Mouse (Mus musculus) right cerebral cortex, postnatal 25 days (tissue): Measurements from ENCODE around the gene Sp3.
"Not testable (repeated sequence)": the region's sequence is repeated elsewhere in the genome, so short reads cannot be mapped to it uniquely, and the experiment has no call there.

Experiments
- DNase-seq: peaks from one replicate; pipeline ENCODE4 v3.0.0; 2022

Gene Sp3

DNA sequence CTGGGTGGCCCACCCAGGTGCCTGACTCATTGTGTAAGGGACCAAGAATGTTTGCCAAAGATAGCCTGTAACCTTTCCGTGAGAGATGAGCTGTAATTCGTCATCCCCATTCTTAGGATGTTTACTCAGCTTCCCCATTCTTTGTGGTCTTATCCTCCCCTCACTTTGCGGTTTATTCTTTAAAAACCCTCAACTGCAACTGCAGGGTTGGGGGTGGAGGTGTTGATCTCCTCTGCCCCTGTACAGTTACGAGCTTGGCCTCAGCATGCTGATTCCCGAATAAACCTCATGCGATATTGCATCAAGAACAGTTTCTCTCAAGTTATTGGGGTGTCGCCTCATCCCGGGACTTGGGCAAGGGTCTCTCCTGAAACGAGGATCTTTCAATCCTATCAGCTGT, 8.7 kb upstream of the Sp3 start:
- not testable (repeated sequence) for DNase-seq

DNA sequence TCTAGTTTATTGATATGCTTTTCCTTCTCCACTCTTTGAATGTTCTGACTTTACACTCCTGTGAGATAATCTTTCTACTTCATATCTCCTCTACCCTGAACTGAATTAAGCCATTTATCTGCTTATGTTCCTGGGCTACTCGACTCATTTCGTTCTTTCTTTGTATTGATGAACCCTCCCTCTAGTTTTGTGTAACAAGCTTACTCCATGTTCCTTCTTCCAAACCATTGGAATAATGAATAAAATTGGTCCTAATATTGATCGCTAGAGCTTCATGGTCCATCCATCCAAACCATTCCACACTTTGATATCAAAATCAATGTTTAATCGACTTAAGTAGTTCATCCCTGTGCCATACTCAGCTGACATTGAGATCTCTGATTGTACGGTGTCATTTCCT, 6.4 kb upstream of the Sp3 start, which contains the start of gene Gm11084:
Gm11084 (minus strand) TSS at position 101 of the 400 bp plus-strand sequence.
- no peak for DNase-seq

DNA sequence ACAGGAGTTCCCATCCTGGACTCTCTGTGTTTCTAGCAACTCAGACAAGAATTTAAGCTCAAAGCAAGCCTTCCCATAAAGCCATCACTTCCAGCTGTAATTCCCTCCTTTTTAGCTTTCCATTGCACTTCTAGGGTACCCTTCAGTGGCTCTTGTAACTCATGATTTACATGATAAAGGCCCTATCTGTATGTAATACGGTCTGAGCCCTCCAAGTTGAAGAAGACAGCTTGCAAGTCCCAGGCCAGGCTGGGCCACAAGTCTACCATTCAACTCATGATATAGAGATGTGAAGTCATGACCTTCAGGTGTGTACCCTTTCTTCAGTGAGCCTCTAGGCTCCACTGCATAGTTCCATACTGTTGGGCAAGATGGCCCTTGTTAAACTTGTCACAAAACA, 5.3 kb upstream of the Sp3 start:
- no peak for DNase-seq

DNA sequence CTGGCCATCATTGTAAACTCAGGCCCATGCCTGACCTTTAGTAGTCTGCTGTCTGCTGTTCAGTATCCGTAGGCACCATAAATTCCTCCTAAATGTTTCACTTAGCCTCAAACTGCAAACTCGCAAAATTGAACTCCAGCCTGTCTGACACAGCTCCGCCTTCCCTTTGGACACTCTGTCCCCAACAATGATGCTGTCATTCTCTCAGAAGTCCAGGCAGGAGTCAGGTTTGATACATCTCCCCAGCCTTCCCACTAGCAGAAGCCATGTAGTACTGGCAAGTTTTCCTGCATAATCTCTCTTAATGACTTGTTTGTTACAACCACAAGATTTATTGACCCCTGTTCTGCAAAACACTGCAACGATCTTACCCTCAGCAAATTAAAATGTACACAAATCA, 4.6 kb upstream of the Sp3 start:
- DNase-seq: no peak

DNA sequence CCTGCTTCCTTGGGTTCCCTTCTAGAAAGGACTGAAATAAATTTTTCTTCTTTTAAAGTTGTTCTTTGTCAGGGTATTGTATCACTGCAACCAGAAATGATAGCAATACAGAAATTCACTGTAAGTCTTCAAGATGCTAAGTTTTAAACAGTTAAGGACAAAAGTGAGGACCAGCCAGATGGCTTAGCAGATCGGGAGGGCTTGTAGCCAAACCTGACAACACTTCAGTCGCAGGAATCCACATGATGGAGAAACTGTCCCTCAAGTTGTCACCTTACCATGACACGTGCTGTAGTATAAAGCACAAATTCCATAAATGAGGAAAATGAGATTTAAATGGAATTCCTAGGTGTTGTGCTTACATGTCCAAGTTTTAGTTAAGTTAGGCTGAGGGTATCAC, 3.0 kb upstream of the Sp3 start:
- no peak for DNase-seq

DNA sequence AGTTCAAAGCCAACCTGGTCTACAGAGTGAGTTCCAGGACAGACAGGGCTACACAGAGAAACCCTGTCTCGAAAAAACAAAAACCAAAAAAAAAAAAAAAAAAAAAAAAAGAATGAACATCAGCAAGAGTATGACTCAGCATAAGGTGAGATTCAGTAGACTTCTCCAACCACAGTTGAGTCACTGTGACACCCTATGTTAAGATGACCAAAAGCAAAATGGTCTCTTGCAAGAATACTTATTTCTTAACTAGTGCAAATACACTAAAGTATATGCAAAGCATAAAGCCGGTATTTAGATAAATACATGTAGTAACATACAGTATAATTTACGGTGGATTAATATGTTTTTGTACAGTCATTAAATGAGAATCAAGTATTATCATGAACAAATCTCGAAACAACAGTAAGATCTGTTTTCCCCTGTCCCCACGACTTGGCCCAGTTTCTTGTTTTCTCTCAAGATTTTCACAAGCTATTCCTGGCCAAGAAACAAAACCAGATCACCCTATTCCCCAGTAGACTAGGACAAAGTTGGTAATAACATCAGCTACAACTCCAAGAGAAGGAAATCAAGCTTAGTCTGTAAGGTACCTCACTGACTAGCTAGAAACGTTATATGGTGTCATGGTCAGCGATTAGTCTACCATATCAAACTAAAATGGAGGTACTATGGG, 2.0 kb upstream of the Sp3 start:
- DNase-seq: no peak

DNA sequence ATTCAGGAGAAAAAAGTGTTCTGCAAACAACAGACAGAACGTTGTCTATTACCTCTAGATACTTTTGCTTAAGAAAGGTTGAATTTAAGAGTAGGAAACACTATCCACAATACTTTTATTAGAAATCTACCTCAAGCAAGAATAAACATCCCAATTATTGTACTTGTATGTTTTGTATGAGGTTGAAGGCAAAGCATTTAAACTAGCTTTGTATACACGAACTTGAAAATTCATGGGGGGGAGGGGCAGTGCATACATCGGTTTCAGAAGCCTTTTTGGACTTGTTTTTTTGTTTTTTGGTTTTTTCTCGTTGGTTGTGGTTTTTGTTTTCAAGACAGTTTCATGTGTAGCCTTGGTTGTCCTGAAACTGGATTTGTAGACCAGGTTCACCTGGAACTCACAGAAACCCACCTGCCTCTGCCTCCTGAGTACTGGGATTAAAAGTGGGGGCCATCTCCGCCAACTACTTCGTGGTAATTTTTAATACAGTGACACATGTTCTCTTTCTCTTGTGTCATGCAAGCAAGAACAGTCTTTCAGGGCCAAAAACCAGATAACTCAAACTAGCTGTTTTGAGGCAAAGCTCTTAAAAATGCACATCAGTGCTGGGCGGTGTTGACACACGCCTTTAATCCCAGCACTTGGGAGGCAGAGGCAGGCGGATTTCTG, 1.3 kb upstream of the Sp3 start:
- no peak for DNase-seq

DNA sequence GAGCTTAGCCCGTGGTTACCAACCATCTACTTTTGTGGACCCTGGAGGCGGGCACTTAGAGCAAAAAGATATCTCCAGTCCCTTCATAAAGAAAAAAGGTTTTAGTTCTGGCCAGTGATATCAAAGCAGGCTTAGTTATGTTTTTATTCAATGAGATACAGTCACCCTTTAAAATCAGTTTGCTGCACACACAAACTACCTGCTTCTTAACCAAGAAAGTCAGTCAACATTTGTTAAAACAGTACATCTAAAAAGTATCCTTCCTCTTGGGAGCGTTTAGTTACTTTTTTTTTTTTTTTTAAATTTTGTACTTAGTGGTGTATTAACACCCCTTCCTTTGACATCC, 802 bp upstream of the Sp3 start:
- DNase-seq: no peak

DNA sequence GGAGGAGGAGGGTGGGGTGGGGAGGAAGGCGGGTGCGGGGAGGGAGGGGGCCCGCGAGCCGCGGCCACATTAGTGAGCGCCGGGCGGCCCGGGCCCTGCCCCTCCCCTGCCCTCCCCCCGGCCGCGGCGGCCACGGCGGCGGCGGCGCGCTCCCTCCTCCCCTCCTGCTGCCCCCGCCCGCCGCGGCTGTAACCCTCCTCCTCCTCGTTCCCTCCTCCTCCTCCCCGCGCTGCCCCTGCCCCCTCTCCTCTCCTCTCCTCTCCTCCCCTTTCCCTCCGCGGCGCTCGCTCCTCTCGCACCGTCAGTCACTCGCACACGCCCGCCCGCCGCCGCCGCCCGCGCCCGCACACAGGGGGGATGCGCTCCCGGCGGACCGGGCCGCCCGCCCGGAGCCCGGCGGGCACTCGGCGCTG, 581 bp downstream of the Sp3 start:
- DNase-seq: peak; percentile 77

DNA sequence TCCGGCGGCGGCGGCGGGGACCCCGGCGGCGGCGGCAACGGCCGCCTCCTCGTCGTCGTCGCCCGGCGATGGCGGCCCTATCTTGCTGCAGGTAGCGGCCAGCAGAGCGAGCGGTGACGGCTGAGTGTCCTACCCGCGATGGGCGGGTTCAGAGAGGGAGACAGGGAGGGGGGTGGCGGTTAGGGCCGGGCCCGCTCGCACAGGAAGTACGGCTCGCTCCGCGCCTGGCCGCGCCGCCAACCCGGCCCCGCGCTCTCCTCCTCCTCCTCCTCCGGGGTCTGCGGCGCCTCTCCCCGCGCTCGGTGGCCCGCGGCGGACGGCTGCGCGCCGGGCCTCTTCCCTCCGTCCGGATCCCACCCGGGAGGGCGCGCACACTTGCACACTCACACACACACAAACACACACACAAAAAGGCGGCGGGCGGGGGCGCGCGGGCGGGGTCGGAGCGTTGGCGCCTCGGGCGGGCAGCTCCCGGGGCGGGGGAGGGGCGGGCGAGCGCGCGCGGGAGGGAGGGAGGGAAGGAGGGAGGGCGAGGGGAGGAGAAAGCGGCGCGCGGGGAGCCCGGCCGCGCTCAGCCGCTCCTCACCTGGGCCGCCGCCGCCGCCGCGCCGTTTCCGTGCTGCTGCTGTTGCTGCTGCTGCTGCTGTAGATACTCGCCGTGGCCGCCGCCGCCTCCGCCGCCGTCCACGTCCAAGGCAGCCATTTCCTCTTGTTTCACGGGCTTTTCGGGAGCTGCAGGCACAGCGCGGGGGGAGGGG, 1.2 kb downstream of the Sp3 start:
- peak; percentile 84 for DNase-seq

DNA sequence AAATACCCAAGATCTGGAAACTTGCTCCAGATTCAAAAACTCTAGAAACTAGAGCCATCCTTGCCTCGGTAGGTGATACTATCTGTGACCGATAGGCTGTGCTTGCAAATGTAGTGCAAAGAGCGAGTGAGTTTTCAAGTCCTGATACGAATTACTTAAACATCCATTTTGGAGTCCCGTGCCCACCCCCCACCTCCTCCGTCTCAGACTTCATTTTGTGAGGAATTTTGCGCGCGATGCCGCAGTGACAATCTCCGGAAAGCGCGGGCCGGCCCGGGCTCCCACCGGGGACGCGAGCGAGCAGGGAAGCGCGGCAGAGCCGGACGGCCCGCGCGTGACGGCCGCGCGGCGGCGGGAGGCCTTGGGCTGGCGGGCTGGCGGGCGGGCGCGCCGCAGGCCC, 1.8 kb downstream of the Sp3 start:
- no peak for DNase-seq

DNA sequence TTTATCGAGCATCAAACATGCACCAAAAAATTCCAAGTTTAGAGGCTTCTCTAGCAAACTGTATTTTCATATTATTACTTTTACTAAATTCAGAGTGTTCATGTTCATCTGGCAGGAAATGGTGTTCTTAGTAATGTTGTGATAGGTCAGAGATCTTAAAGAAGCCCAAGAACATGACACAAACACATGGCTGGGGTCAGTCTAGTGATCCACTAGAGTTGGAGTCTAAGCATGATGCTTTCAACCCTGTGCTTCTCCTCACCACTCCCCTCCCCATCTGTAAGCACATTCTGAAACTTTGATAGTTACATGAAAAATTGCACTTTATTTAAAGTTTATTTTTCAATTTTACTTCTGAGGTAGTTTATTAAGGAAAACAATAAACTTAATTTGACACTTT, 3.0 kb downstream of the Sp3 start:
- no peak for DNase-seq

DNA sequence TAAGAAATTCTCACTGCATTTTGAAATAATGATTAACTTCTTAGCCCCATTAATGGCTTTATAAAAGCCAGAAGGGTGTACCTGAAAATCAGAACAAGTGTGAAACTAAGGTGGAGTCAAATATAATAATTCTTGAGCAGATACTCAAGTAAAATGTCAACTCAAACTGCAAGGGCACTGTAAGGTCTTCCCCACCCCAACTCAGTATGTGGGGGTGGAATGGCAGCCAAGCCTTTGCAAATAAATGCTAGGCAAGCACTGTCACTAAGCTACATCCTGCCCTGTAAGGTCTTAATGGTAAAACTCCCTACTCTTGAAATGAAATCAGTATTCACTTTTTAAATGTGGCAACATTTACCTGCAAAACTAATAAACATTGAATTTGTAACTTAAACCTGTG, 4.2 kb downstream of the Sp3 start:
- no peak for DNase-seq

DNA sequence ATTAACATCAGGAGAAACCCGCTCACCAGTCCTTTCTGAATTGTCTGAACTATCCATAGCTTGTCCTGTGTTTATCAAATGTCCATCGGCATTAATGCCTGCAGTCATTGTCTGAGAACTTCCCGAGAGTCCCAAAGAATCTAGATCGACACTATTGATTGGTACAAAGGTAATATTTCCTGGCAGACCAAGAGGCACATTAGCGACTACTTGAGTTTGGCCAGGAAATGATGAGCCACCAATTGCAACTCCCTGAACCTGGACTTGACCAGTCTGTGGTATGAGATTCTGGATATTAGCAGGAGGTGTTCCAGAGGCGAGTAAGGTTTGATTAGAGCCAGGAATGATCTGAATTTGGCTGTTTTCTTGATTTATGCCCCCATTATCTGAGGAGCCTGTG, 9.4 kb downstream of the Sp3 start:
- DNase-seq: no peak

DNA sequence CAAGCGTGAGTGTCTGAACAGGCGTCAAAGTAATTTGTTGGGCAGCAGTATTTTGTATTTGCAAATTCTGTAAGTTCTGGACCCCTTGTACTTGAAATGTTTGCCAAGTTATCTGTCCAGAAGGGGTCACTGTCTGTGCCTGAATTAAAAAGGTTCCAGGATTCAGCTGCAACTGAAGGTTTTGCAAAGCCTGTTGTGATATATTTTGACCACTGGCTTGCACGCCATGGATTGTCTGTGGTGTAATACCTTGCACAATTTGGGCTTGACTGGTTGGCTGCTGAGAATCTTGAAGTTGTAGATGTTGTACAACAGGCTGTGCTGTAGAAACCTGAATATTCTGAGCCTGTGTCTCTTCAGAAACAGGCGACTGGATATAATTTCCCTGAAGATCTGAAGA, 9.9 kb downstream of the Sp3 start:
- DNase-seq: no peak

DNA sequence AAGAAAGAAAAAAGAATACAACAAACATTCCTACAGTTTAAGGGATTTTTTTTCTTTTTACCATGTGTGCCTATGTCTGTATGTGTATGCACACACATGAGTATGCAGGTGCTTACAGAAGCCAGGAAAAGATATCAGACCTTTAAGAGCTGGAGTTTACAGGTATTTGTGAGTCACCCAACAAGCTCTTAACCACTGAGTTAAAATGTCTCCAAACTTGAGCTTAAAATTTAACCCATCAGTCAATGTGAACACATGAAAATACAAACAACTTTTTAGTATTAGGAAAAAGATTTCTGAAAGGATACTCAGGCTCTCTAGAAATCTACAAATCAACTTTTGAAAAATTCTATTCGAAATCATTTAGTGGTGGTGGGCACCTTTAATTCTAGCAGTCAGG, 11.7 kb downstream of the Sp3 start:
- no peak for DNase-seq

DNA sequence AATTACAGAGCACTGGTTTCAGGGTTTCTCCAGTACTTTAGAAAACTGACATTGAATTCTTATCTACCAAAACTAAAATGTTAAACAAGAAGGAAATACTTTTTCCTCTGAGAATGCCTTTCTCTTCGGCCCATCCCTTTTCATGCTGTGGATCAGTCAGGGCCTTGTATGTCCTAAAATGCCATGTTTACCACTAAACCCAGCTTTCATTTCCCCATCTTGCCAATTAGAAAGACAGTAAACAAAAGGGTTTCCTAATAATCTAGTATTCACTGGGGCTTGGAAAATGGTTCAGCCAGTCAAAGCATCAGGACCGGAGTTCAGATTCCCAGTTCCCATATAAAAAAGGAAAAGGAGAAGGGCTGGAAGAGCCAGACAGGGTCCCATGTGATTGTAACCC, 14.8 kb downstream of the Sp3 start:
- DNase-seq: no peak

DNA sequence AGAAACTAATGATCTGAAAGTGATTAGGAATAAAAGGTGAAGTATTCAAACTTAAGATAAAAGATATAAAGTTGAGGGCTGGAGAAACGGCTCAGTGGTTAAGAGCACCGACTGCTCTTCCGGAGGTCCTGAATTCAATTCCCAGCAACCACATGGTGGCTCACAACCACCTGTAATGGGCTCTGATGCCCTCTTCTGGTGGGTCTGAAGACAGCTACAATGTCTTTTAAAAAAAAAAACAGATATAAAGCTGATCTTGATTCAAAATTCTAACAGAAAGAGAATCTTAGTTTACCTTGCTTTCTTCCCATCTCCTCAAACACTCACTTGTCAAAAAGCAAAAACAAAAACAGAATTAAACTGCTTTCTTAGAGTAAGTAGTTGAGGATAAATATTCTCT, 23.8 kb downstream of the Sp3 start:
- no peak for DNase-seq

DNA sequence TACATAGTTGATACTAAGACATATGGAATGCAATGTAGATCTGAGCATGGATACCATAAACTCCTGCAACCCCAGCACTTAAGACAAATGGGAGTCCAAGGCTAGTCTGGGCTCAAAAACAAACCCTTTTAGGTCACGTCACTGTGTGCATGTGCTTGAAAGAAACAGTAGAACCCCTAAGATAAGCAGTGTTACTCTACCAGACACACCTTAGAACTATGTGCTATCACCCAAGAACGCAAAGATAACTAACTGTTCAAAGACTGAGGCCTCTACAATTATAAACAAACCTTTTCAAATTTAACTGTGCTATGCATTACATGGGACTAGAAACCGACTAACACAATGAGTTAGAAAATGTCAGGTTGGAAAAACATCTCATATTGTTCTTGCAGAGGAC, 27.3 kb downstream of the Sp3 start:
- DNase-seq: no peak

DNA sequence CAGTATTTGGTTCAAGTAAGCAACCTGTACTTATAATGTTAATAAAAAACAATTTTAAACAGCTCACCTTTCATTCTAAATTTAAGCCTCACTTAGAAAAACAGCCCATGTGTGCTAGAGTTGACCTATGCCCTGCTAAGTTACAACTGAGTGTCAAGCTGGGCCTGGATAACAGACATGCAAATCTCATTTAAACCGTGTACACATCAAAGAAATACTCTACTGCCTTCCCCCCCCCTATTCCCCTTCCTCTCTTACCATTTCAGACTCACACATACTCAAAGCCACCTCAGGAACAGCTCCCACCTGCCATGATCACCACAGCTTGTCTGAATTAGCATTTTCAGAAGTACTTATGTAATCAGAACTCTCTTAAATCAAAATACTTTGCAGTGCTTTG, 44.3 kb downstream of the Sp3 start:
- DNase-seq: no peak

DNA sequence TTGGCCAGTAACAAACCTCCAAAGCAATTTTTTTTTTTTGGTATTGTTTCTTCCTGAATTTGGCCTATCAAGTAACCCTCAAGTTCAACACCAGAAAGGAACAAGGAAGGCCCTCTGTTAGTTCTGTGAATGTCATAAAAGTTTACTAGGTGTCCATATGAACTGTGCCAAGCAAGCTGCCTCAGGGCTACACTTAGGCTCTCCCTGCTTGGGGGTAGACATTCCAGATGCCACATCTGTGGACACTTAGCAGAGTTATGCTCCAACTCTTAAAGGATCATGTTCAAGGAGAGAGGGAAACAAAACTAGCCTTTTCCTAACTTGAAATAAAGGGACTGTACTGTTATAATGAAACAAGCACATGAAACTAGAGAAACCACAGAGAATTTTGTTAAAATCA, 48.1 kb downstream of the Sp3 start:
- DNase-seq: no peak

DNA sequence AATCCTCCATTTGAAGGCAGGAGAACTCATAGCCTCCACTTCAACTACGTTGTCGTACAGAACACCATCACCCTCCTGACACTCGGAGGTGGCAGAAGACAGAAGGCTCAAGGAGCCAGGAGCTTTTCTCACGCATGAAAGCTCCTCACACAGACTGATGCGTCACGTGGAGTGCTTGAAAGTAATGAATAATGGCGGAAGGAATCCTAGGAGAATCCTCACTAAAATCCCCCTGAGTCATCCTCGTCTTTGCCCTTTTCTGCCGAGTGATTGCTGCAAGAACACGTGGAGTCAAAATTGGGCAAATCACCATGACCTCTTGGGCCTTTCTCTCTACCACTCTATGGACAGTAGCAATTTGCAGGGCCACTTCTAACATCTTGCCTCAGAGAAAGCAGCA, 55.3 kb downstream of the Sp3 start:
- DNase-seq: no peak

DNA sequence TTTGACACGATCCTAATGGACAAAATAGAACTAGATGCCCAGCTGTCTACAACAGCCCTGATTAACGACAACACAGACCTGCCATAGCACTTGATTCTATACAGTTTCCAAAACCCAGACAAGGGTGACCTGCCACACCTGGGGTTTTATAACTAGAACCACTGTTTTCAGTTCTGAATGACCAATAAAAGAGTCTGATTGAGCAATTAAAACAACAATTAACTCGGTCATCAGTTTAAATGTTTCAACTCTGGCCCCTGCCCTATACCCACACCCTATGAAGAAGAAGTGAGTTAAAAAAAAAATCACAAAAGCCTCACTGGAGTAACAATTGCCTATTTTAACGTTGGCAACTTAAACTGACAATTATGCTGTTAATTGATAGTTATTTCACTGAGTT, 64.1 kb downstream of the Sp3 start:
- no peak for DNase-seq

DNA sequence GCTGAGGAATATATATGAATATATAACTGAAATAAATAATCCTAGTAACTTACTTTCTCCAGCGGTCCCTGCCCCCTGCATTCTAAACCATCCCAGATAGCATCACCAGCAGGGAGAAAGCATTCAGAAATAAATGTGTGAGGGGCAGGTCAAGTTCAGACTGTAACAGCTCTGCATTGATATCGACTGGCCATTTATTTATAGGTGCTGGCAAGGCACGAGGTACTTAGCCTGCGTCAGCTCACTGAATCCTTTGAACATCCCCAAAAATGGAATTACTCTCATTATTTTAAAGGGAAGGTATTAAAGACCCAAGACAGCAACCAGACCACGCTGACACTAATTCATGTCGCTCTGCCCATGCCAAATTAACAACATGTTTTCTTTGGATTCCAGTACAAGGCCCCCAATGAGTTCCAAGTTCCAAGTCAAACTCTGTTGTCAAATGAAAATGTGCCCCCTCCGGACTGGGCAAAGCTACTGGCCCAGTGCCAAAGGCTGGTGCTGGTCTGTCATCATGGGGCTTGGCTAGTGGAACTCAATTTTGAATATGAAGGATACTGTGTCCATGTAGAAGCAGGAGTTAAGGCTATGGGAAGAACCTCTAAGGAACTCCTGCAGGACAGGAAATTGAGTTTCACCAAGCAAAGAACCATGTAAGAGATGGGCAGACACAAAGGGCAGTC, 64.9 kb downstream of the Sp3 start:
- DNase-seq: no peak
